In the genomic region with DNA sequence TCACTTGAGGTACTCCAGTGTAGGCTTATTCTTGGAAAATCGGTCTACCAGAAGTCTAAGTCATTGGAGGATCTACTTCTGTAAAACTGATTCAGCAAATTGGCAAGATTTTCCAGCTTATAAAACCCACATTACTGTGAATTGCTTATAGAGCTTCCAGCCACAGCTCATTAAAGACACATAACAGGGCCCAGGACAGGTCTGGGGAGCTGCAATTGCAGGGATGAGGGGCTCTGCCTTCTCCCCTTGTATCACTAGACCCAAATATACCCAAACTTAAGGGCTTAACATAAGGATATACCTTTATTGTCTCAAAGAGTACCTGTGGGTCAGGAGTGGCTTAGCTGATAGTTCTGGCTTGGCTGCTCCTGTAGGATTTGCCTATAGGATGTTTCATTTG, we compare ENCODE assay signal across 28 mouse cellular contexts.
"Had no signal": no experiment of that assay in that cellular context is flagged by ENCODE, and none has a peak within 500 bp of the region (broad histone marks: within the 10 kb centered on the region; RNA-seq: fewer than 3 reads in every experiment).

No protein-coding gene starts in this region.

- ATAC-seq: forebrain, embryonic 13.5 days; forebrain, embryonic 14.5 days; forebrain, embryonic 15.5 days; forebrain, embryonic 16.5 days; forebrain, postnatal 0 days had no signal

- H3K27me3 ChIP-seq: embryonic facial prominence, embryonic 12.5 days; embryonic facial prominence, embryonic 13.5 days; embryonic facial prominence, embryonic 15.5 days; forebrain, embryonic 12.5 days; forebrain, embryonic 13.5 days; forebrain, embryonic 15.5 days had no signal

- H3K27ac ChIP-seq: embryonic facial prominence, embryonic 10.5 days; embryonic facial prominence, embryonic 12.5 days; embryonic facial prominence, embryonic 13.5 days; embryonic facial prominence, embryonic 15.5 days; forebrain, embryonic 10.5 days; forebrain, embryonic 12.5 days; forebrain, embryonic 13.5 days; forebrain, embryonic 15.5 days; gastrocnemius, adult 2 months had no signal

- H3K36me3 ChIP-seq: embryonic facial prominence, embryonic 10.5 days; embryonic facial prominence, embryonic 12.5 days; embryonic facial prominence, embryonic 13.5 days; embryonic facial prominence, embryonic 15.5 days; forebrain, embryonic 10.5 days; forebrain, embryonic 12.5 days; forebrain, embryonic 15.5 days had no signal

- H3K9me3 ChIP-seq: embryonic facial prominence, embryonic 10.5 days; embryonic facial prominence, embryonic 12.5 days; embryonic facial prominence, embryonic 13.5 days; embryonic facial prominence, embryonic 15.5 days; forebrain, embryonic 10.5 days; forebrain, embryonic 12.5 days; forebrain, embryonic 13.5 days; forebrain, embryonic 15.5 days had no signal

- H3K4me3 ChIP-seq: embryonic facial prominence, embryonic 10.5 days; embryonic facial prominence, embryonic 12.5 days; embryonic facial prominence, embryonic 13.5 days; embryonic facial prominence, embryonic 15.5 days; erythroblast, embryonic 14.5 days; forebrain, embryonic 10.5 days; forebrain, embryonic 12.5 days; forebrain, embryonic 13.5 days; forebrain, embryonic 15.5 days; gastrocnemius, adult 2 months had no signal

- DNase-seq: cerebellum, adult 2 months; cerebellum, adult 8-10 months; cerebellum, adult 9-10 months; cerebellum, adult 9-11 months; cerebellum, postnatal 10 days; cerebellum, postnatal 14 days; cerebellum, postnatal 25 days; cerebellum, postnatal 36 days; embryo, embryonic 11 days; forebrain, postnatal 0 days; gastrocnemius, adult 2 months; gastrocnemius, postnatal 10 days; gastrocnemius, postnatal 14 days; gastrocnemius, postnatal 25 days; gastrocnemius, postnatal 36 days; heart, adult 11 months; heart, adult 18-20 months had no signal

- H3K4me2 ChIP-seq: embryonic facial prominence, embryonic 12.5 days; embryonic facial prominence, embryonic 13.5 days; embryonic facial prominence, embryonic 15.5 days; forebrain, embryonic 12.5 days; forebrain, embryonic 13.5 days; forebrain, embryonic 15.5 days had no signal

- H3K4me1 ChIP-seq: embryonic facial prominence, embryonic 10.5 days; embryonic facial prominence, embryonic 12.5 days; embryonic facial prominence, embryonic 13.5 days; embryonic facial prominence, embryonic 15.5 days; forebrain, embryonic 10.5 days; forebrain, embryonic 12.5 days; forebrain, embryonic 13.5 days; forebrain, embryonic 15.5 days had no signal

- H3K9ac ChIP-seq: embryonic facial prominence, embryonic 12.5 days; embryonic facial prominence, embryonic 13.5 days; embryonic facial prominence, embryonic 15.5 days; forebrain, embryonic 12.5 days; forebrain, embryonic 13.5 days; forebrain, embryonic 15.5 days; forebrain, postnatal 0 days had no signal
